Mouse (Mus musculus): Measurements from ENCODE around the gene Ptger3.

- TF ChIP-seq CTCF (IDR thresholded peaks at IDR 0.05; ENCODE audit: low read depth) (no peak), EP300 (IDR thresholded peaks at IDR 0.05; ENCODE audit: low read depth) (no peak)
These were observed 31.2 kb downstream of the Ptger3 start for GRCm38 (mm10) chr3:157597837-157598379.
